Mouse (Mus musculus): Measurements from ENCODE around the gene Abtb2.

Abtb2 gene

DNA sequence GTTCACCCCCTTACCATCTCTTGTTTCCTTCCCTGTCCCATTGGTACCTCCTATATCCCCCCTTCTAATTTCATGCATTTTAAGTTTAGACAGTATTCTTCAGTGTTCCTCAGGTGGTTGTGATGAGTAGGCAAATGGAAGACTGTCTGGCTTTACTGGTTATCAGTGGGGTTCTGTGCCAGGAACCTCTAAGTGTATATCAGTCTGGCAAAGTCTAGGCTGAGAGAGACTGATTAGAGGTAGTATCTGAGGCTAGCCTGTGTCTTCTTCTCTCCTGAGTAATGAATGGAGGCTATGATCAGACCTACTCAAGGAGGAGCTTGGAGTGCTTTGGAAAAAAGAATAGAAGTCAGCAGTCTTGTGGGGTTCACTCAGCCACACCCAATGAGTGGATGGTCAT is 18.0 kb downstream of the Abtb2 start:
- DNase-seq (ENCODE audit: low spot score), result no peak

DNA sequence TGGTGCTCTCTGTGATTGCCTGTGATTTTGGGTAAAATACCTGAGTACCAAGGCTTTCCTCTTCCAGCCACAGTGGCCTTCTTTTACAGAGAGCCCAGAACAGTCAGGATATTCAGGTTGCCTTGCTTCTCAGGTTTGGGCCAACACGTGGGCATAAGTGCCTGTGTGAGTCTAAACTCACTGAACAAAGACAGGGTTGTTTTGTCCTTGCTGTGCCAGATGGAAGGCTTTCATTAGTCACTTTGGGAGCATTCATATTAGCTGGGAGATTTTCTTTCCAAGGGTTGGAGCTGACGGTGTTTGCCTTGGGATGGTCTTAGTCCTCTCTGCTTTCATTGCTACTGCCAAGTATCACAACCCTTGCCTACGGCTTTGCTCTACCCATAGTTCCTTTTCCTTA is 20.3 kb downstream of the Abtb2 start:
- DNase-seq (ENCODE audit: low spot score), result no peak

DNA sequence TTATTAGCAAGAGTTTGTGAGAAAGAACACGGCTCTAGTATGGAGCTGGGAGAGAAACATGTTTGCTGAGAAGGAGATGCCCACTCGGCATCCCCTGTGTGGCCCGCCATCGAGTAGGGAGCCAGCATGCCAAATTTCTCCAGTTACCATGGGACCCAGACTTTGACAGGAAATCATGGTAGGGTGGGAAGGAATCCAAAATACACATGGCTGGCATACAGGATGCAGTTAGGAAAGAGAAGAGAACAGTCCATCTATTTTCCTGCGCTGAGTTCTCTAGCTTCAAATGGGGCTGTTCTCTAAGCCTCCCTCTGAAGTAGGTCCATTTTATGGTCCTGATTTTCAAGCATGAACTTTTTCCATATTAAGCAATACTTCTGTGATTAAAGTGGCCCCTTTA is 22.7 kb downstream of the Abtb2 start:
- no peak for DNase-seq (ENCODE audit: low spot score)

DNA sequence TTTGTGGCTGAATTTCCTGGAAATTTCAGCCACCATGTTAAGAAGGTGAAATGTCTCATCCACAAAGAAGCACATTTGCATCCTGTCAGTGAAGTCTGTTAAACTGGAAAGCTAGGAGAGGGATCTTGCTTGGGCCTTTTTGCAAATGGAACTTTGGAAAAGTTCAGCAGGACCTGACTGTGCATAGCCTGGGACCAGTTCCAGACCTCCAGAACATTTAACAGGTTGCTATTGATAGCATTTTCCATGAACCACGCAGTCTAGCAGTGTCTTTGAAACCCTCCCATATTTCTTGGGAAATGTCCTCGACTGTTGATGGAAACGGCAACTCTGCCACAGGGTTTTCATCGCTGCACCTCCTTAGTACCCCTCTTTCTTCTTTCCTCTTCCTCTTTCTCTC is 23.3 kb downstream of the Abtb2 start:
- no peak for DNase-seq (ENCODE audit: low spot score)

DNA sequence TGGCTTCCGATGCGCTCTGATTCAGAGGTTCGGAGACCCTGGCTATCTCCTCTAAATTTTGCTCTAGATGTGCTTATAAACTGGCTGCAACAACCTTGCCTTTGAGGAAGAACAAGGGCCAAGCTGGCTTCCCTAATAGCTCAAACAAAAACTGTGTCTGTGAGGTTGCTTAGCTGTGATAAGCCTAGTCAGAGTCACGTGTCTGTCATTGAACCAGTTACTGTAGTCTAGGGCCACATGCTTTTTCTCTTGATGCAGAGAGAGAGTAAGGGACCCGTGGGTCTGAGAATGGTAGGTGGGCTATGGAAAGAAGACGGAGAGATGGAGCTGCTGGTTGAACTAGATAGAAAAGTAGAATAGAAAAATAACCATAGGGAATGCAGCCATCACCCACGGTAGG is 24.5 kb downstream of the Abtb2 start:
- DNase-seq (ENCODE audit: low spot score), result no peak

DNA sequence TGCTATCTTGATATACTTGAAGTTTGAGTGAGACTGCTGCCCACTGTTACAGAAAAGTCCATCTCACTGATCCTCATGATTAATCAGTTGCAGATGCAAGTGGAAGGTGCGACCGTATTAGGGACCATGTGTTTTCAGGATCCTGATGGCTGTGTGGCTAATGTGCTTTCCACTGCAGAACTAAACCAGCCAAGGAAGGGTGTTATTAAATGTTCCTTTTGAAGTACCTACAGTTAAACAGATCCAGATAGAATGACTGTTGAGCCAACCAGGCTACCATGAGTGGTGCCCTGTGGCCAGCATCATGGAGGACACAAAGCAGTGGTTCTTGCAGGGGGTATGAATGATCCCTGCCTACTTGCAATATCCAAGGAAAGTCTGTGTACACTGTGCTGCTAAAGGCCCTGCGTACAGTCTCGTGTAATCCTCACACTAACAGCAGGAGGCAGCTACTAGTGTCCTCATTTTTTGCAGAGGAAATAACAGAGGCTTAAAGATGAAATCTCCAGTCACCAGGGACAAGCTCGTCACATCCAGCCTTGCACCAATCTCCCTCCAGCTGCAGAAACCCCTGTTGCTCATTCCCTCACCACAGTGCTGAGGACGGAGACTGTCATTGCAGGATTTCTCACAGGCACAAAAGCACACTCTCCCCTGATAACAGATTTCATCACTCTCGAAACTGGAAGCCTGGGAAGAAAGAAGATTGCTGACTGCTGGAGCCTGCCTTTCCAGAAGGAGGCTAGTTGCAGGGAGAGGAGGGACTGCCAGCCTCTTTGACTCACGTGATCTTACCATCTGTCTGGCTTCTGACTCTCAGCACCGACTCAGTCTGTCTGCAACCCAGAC is 25.9 kb downstream of the Abtb2 start:
- DNase-seq (ENCODE audit: low spot score), result no peak

DNA sequence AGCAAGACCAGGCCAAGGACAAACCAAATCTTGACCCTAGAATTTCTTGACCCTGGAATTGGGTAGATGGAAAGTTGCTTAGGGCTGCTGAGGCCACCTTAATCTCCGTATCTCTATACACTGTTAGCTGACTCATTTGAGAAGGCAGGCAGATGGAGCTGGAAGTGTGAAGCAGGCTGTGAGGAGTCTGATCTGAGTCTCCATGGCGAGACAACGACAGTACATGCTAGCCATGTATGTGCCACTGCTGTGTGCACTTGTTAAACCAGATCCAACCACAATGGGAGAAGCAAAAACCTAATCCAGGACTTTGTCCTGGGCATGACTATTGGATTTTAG is 26.4 kb downstream of the Abtb2 start:
- DNase-seq (ENCODE audit: low spot score), result no peak

DNA sequence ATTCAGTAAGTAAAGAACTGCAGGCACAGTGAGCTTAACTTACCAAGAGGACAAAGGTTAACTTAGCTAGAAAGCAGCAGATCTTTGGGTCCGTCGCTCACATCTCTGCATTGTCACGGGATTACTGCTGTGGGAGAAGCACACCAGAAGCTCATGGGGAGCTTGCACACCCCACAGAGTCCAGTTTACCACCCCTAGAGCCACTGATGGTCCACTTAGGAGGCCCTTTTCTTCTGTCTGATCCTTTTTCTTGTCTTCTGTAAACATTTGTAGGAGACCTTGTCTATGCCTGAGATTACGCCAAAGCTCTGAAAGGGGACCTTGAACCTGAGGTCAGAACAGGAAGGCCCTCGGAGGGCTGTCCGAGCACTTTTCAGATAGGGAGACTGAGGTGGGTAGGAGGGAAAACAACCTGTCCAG is 28.5 kb downstream of the Abtb2 start:
- DNase-seq (ENCODE audit: low spot score), result no peak

DNA sequence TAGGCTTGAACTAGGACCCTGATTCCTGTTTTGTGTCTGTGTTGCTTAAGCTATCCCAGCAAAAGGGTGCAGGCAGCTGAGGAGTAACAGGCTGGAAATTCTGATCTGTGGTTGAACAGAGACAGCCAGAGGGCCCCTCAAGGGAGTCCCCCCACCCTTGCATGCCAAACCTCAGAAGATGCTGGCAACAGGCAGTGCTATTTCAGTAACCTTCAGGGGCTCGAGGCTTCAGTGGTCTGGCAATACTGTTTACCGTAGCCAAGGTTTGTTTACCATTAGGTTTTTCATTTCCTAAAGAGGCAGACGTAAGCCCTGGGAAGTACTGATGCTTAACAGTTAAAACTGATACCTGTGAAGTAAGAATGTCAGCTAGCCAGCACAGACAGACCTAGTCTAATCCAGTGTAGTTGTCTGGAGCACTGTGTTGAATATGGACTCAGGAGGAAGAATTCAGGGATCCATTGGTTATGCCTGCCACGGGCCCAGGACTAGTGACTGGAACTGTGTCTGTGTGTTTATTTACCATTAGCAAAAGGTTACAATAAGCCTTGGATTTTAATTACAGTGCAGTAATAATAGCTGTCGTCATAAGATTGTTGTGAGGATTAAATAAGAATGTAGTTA is 29.0 kb downstream of the Abtb2 start:
- DNase-seq (ENCODE audit: low spot score), result no peak

DNA sequence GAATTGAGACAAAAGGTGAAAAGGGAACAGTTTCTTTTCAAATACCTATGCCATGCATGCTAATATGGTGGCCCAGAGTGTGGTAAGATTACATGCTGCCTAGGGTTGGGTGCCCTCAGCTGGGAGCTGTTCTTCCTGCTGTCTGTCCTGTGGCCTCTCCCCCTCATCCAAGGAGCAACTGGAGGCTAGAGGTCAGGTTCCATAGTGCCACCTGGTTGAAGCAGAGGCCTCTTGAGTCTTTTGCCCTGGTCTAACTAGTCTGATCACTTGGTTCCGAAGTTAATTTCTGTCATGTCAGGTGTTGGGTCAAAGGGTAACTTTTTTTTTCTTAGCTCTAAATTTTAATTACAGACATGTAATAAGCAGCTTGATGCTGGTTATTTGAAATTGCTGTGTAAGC is 33.2 kb downstream of the Abtb2 start:
- no peak for DNase-seq (ENCODE audit: low spot score)

DNA sequence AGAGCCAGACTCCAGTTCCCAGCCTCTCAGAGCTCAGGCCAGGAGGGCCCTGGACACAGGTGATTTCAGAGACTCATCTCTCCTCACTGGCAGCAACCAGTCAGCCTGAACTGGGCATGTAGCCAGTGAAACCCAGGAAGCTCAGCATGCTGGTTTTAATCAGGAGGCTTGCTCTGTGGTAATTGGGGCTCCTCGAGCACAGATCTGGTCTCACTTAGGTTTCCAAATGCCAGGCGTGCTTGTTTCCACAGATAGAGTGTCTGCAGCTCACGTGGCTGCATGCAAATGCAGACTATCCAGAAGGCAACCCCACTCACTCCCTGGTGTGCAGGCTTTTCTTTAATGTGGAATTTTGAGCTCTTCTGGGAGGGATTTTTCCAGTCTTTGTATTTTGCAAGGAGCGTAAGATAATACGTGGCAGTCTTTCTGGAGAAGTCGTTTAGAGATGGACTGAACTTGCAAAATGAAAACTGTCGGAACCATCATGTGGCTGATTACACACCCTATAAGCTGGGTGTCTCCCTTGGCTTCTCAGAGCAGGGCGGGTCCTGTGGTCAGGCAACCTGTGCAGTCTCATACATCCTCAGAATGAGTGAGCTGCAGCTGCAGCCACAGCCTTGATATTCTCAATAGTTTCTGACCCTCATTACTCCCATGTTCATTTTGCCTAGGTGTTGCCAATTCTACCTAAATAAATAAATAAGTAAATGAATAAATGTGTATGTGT is 34.2 kb downstream of the Abtb2 start:
- no peak for DNase-seq (ENCODE audit: low spot score)

DNA sequence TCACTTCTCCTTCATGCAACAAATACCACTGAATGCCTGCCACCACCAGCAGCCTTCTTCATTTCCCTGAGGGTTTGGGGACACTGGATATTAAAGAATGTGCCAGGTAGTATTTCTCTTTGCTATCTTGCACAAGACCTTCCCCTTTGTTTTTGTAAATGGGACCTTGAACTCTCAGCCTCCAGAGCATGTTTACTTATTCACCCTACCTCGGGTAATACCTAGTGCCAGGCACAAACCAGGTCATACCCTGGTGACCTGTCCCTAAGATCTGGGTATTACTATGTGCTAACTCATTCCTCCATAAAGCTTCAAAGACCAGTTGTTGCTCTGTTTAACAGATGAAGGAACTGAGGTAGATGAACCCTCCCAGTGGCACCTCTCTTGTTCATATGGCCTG is 35.0 kb downstream of the Abtb2 start:
- DNase-seq (ENCODE audit: low spot score), result no peak

DNA sequence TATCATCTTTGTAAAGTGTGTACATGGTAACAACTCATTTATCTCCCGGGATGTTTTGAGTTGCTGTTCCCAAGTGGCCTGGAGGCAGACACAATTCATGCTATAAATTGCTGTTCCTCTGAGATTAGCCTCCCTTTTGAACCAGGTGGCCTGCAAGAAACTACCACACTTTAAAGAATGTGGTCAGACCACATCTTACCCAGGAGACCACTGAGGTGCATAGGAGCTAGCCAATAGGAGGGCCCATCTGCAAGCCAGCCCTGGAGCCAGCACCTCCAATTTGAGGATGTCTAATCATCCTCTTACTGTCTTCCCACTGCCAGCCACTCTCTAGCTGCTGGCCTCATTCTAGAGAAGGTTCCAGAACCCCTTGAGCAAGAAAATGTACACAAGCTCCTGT is 35.4 kb downstream of the Abtb2 start:
- no peak for DNase-seq (ENCODE audit: low spot score)

DNA sequence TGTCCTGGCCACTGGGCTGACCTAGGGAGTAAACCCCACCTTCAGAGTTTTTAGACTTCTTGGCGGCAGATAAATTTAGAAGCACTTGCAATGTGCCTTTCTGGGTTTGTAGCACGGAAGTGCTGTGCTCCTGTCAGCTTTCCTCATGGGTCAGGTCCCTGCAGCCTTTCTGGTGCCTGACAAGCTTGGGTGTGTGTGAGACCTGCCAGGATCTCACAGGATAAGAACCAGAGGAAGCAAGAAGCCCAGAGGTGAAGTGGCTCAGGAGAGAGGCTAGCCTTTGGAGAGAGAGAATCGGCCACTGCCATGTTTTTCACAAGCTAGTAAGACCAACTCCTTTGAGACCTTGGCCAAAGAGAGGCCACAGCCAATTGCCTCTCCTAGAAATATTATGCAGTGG is 37.1 kb downstream of the Abtb2 start:
- DNase-seq (ENCODE audit: low spot score), result no peak

DNA sequence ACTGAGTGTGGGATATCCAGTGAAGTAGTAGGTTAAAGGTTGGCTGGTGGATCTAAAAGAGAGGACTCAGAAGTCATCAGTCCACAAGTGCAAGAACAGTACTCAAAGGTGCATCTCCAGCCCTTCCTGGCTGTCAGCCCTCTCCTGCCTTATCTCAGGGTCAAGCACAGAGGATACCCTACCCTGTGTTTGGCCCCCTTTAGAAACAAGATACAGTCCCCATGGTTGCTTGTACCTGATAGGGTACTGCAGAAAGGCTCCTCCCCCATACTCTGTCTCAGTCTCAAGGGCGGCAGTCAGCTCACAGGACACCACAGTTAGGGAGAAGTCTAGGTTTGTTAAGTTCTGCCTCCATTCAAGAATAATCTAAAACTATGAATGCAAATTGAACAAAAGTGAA is 37.8 kb downstream of the Abtb2 start:
- DNase-seq (ENCODE audit: low spot score), result no peak

DNA sequence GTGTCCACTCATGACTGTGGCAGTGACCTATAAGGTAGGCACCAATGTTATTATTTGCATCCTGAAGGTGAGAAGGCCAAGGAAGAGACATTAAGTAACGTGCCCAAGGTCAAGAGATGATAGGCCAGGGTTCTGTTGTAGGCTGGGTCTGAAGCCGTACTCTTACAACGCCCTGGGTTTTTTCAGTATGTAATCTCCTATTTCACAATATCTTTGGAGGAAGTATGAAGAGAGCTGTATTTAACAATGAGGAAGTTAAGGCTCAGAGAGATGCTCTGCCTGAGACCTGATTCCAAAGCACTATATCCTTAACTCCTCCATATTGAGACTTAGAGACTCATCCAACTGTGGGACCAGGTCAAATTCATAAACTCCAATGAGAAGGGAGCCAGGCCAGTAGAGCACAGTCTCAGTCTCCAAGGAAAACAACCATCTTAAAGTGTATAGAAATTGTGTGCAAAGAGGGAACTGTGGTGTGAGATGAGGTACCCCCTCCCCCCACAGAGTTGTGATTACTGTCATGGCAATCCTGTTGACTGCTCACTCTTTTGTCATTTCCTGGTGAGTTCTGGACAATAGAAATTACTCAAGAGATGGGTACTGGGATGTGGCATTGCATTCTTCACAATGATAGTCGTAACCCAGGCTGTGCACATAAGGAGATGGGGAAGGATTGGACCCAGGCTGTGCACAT is 39.8 kb downstream of the Abtb2 start:
- DNase-seq (ENCODE audit: low spot score), result no peak

DNA sequence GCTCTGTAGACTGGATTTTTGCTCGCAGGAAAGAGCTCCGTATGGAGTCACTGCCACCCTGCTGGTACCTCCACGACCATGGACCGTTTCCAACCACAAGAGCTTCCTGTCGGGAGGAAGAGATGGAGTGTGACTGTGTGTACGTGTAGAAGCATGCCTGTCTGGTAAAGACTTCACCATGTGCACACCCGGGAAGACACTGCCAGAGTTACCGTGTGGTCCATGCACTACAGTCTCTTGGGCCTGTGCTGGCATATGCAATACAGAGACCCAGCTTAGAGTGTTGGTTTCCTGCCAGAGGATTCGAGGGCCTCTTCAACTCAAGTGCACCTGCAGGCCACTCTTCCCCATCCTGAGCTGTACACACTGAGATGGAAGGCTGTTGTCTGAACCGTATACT is 41.8 kb downstream of the Abtb2 start:
- no peak for DNase-seq (ENCODE audit: low spot score)

DNA sequence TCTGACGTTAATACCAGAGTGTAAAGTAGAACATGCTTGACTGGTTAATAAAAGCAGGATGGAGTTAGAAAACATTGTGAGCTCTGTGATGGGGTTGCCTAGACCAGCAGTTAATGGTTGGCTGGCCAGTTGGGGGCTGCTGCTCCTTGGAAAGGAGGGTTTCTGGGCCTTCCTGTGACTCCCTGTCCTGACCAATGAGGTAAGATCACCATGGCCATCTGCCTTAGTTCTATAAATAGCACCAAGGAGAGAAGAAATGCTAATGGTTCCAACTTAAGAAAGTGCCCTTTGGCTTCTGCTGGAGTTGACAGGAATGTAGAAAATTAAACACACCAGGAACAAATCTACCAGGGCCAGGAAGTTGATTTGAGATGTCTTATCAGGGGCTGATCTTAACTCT is 42.8 kb downstream of the Abtb2 start:
- no peak for DNase-seq (ENCODE audit: low spot score)

DNA sequence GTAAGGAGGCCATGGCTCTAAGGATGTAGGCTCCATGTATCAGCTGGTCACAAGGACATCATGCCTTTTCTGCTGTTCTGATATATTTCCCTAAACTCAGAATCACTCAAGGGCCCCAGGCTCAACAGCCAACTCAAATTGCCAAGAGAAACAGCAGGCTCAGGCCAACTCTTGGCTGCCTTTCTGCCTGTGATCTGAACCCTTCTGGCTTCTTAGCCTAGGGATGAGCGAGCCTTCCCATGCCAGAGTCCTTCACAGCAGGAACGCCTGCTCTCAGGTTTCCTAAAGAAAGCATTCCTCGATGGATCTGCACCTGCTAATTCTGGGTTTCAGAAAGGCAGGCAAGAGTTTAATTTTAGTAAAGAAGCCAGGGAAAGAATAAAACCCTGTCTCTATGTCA is 43.4 kb downstream of the Abtb2 start:
- no peak for DNase-seq (ENCODE audit: low spot score)

DNA sequence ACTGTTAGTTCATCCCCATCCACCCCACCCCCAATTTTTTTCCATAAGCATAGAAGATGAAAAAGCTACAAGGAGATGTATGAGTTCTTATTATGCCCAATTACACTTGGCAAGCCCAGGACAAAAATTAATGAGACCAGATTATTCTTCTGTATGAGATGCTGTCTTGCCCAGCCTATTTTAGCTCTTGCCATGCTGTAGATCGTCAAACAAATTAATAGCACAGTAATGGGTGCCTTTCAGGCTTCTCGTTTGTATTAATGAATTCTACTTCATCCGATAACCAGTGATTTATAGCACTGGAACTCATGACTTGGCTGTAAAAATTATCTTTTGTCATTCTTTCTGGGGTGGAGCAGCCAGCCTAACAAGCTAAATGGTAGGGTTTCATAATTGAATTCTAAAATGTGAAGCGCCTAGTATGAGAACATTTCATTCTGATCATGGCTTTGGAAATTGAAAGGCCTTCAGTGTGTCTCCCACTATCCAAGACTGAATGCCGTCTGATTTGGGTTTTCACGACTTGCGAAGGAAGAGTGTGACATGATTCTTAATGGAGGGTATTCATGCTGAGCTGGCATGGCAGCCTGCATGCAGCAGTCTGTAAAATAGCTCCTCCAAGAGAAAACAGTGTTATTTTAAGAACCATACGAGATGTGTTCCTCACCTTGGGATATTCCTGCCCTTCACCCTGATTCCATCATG is 44.9 kb downstream of the Abtb2 start:
- DNase-seq (ENCODE audit: low spot score), result no peak

DNA sequence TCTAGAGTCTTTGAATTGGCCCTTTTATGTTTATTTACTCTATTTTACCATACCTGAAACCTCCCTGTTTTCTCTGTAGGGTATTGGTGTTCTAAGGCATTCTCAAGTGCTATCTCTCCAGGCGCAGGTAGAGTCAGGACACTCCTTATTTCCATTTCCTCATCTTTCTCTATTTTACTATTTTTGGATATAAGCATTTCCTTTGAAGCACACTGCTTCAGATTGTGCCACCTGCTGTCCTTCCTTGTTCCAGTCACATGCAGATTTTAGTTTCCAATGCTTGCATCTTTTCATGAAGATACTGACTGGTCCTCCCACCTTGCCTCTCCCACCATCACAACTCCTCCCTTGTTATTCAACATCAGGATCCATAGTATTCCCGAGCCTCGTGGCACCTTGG is 47.8 kb downstream of the Abtb2 start:
- no peak for DNase-seq (ENCODE audit: low spot score)

DNA sequence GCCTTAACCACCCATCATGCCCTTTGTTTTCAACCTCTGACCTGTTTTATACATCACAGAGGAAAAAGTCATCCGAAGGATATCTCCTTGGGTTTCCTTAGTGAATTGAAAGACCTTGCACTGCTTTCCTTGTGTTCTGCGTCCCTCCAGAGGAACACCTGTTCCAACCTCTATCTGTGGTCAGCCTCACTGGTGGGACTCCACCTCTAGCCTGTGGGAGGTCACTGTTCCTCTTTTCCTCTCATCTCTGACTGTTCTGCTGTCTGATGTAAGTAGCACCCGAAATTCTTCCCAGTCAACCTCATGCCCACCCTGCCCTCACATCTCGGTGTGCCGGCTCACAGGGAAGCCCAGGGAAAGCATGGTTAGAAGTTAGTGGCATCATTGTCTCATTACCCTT is 48.9 kb downstream of the Abtb2 start:
- no peak for DNase-seq (ENCODE audit: low spot score)

Data from urinary bladder, postnatal 25 days (tissue).